Mouse (Mus musculus) cerebellum, adult 11-12 months (tissue): ENCODE measurements at regions not wholly inside any gene's neighbourhood (a gene's known extent, or its start where the extent isn't known, plus 50 kb on each side); places are given as distances from the start of the nearest gene placed in this dataset.

Experiments used
- DNase-seq: peaks from one replicate; pipeline ENCODE4 v3.0.0; 2022

DNA sequence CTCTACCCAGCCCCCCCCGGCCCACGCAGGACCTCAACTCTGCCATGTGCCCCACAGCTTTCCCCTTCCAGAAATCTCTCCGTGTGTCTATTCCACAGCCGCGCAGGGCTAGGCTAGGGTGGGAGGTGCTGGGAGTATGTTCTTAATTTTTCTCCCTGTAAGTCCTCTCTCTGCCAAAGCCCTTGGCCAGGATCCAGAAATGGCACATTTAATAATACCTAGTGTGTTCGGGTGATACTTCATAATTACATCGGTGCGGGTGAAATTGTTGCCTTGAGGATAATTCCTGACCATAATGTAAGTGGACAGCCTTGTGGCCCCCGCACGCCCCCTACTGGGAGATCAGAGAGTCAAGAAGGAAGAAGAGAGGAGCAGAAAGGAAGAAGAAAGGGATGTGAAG lies 1093.5 kb downstream of the Mrps31 start:
- peak; percentile 6 for DNase-seq

GRCm38 (mm10) chr8:23505216-23505615 lies 1094.1 kb downstream of the Mrps31 start:
- DNase-seq = no peak

DNA sequence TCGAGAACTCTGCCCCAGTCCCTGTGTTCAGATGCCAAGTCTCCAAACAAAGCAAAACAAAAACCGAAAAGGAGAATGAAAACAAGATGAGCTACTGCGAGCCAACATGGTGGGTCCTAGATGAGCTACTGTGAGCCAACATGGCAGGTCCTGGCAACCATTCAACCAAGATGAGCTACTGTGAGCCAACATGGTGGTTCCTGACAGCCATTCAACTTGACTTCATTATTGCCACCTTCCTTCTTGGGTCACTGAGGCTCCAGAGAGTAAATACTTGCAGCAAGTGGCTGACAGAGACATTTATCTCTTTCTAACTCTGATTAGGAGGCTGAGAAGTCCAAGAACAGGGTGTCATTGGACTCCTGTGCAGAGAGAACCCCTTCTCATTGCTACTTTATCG lies 1094.8 kb downstream of the Mrps31 start:
- DNase-seq = no peak

DNA sequence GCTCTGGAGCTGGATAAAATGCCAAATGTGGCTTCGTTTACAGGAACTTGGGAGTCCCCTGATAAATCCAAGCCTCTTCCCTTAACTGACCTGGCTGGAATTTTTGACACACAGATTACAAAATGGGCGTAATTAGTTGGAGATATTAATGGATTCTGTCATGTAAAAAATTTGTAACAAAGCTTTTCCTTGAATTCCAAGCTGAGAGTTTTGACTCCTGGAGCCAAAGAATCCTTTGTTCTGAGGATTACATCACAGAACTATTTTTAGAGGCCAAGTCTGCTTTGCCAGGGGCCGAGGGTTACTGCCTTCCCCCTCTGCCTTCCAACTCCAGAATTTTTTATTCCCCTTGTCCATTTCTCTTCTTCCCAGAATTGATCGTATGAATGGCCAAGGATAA lies 1096.5 kb downstream of the Mrps31 start:
- DNase-seq = no peak

DNA sequence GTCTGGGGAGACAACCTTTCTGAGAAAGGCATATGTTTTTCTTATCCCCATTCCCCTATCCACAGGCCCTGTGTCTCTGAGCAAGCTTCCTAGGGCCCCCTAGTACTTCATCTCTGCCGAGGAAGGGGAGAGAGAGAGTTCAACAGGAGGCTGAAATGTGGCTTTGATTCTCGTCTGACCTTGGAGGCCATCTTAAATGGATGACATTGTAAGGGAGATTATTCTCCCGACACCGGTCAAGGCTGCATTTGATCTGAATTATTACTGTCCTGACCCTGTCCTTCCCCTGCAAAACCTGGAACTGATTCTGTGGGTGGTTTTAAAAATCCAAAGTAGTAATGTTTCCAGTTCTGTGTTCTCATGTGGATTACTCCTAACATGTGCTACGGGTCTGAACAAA lies 1098.9 kb downstream of the Mrps31 start:
- no peak for DNase-seq

- no peak for DNase-seq
Observed at GRCm38 (mm10) chr8:23510561-23510960, 1099.4 kb downstream of the Mrps31 start.

DNA sequence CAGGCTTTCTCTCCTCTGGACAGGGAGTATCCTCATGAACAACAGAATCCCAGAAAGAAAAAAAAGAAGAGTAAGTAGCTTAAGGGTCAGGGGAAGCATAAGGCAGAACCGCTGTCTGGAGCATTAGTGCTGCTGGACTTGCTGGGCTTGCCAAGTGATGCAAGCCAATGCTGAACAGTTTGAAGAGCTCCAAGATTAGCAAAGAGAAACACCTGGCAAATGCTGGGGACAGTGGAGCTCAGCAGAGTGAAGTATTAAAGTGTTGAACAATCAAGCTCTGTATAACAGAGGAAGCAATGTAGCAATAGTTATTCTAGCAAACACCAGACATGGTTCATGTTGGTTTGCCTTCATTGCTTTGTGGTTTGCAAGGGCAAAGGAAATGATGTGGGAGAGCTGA lies 1100.1 kb downstream of the Mrps31 start:
- no peak for DNase-seq

DNA sequence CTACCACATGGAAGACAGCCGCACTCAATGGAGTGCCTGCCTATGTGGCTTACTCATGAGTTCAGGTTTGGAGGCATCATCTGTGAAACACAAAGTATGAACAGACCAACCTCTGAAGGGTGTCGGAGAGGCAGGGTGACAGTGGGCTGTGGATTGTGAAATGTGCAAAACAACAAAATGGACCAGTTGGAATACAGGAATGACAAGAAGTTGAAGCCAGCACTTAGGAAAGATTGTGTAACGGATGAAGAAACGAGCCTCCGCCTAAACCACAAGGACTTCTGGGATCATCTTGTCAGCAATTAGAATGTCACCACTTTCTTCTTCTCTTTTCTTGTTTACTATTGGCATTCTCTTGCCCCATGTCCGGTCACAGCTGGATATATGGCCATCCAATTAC lies 1100.6 kb downstream of the Mrps31 start:
- no peak for DNase-seq

GRCm38 (mm10) chr8:23516469-23516868 lies 1105.3 kb downstream of the Mrps31 start:
- no peak for DNase-seq

DNA sequence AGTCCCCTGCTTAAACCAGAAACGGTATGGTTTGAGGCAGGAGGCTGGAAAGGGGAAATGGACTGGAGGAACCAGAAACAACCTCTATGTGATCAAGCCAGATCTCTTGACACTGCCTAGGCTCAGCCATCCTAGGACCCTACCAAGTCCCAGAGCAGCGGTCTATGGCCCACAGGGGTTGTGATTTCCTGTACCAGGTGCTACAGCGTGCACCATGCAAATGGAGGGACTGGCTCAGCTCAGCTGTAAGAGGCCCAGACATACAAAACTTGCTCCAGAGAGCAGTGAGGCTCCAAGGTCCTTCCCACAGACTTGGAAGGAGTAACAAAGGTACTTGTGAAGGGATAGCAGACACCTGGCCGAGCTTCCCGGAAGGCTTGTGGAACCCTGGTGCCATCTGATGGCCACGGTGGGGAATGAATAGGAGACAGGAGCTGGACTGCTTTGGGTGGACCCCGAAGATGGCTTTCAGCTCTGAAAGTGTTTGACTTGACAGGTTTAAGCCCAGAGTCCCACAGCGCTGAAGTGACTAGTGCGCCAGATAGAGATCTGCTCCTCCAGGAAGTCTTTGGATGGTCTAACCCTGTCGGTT lies 1120.5 kb downstream of the Mrps31 start:
- no peak for DNase-seq

GRCm38 (mm10) chr8:23537681-23538359 lies 1126.7 kb downstream of the Mrps31 start:
- no peak for DNase-seq

DNA sequence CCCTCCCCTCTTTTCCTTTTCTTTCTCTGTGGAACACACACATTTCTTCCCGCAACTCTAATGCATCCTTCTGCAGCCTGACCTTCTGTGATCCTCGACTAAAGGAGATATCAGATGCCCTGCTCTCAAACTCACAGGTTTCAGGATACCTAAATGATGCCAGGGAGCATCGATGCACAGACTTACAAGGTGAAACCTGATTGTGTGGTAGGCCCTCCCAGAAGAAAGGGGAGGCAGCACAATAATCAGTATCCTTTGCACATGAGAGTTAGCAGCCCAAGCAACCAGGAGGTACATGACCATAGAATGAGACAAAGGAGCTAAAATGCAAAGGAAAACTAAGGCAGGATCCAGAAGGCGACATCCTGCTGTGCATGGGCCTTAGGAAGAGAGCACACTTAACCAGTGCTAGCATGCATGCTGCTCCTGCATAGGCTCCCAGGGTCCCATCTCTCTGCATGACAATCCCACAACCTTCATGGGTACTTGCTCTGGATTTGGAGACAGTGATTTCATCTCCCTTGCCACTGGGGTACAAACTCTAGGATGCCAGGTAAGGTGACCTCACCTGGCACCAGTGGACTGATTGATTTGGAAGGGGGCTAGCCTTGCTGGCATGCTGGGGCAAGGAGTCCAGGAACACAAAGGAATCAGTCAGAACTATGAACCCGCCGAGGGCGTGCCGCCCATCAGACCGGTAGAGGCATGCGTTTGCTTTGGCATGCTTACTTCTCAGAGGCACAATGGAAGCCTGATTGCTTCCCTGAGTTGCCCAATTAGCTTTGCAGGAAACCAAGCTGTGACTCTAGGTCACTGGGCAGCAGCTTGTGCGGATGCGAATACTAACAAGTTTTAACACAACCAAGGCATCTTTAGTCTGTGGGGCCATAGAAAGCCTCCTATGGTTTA lies 1142.7 kb downstream of the Mrps31 start:
- DNase-seq = no peak

DNA sequence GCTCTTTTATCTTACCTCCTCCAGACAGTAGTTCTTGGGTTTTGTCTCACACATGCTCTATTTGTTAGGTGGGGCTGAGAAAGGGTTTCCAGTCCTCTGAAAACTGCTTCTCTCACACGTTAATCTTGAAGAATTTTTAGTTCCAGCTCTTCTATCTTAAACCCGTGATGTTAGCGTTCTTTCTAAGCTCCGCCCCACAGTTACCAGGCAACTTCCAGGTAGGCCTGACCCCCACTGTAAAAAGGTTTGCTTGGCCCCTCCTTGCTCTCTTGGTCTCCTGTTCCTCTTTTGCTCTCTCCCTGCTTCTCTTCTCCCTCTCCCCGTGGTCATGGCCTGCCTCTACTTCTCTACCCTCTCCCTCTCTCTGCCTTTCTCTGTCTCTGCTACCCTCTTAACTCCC lies 1149.7 kb downstream of the Mrps31 start:
- no peak for DNase-seq

DNA sequence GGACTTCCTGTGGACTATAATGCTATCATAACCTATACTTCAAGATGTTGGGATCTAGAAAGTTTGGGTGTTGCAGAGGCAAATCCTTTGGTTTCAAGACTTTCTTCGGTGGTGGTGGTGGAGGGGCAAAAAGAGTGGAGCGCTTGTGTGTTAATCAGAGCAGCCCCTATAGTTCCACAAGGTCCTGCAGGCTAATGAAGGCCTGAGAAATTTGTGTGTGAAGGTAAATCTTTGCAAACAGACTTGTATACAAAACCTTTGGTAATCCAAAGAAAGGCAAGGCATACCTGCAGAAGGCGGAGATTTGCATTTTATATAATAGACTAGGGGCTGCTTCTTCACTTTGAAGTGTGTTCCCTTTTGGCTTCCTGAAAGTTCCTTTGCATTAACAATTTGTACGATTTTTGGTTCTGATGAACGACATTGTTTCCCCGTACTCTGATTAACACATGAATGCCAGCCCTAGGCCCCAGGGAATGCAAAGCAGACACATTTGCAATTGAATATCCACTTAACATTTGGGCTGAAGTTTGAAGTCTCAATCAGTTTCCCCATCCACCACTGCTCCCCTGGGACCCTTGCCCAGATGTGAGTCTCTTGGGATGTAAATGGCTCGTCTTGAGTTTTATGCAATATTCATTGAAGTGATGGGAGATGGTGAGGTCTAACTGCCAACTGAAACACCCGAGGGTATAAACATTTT lies 1150.7 kb downstream of the Mrps31 start:
- no peak for DNase-seq

DNA sequence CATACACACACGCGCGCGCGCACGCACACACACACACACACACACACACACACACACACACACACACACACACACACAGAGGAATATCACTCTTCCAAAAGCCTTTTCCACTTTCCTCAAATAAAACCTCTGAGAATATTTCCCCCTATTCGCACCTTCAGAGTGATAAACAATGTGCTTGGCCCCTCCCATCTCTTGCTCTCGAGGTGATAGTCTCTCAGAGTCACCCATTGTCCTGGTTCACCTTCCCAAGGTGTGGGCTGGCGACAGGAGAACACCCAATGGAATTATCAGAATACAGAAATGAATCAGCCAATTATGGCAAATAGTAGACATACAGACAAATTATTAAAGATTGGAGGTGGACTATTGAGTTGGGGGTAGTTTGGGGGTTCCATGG lies 1151.3 kb downstream of the Mrps31 start:
- DNase-seq = no peak

- no peak for DNase-seq
Observed at GRCm38 (mm10) chr8:23563065-23564020, 1152.2 kb downstream of the Mrps31 start.

- no peak for DNase-seq
Observed at GRCm38 (mm10) chr8:23567906-23568305, 1156.7 kb downstream of the Mrps31 start.

DNA sequence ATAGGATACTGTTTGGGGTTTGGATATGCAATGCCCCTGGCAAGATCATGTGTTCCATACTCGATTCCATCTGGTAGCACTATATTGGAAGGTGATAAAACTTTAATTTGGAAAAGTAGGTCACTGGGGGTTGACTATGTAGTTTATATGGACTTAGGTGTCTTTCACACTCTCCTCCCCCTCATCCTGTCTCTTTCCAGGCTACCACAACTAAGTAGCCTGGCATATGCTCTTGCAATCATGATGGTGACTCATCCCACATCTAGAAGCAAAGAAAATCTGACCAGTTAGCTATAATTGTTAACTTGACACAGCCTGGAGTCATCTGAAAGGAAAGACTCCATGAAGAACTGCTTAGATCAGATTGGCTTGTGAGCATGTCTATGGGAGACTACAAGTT lies 1154.3 kb downstream of the Adam3 start:
- DNase-seq = no peak

DNA sequence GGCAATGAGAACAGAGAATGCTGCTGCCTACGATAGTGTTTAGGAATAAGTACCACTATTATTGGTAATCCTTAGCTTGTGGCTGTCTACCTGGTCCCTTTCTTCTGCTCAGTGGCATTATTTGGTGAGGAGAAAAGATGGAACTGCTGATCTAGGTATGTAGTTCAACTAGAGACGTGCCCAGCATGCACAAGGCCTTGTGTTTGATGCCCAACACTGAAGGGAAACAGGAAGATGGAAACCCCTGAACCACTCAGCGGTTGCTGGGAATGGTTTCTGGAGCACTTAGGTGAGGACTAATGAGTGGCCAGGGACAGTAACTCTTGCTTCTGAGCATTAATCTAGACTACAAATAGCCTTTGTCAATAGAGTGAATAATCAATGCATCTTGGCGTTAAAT lies 1145.5 kb downstream of the Adam3 start:
- DNase-seq = no peak

GRCm38 (mm10) chr8:23580701-23581100 lies 1145.0 kb downstream of the Adam3 start:
- no peak for DNase-seq
